ENCODE assay signal across 9 mouse cellular contexts in the genomic region with DNA sequence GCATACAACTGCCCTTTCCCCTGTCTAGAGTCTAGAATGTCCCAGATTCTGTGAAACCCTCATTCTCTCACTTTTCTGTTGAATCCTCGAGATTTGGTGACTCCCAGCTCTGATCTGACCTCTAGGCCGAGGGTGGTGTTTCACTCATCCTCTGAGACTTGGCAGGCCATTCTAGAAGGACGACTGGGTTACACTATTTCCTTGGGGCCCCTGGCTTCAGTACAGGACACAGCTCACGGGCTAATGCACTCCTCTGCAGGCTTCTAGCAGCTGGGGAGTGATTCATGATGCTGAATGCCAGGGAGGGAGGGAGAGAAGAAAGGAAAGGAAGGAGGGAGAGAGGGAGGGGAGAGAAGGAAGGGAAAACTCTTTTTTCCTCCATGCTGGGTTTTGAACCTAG. TPM values are rescaled to one million over a fixed set of nuclear protein-coding genes. Genes with fewer than 3 reads are reported as not detected.
DNase-seq lines count a peak whose midpoint lies in the region; ATAC-seq lines count a peak whose summit lies in the region.
"Had no signal": no experiment of that assay in that cellular context is flagged by ENCODE, and none has a peak within 500 bp of the region (broad histone marks: within the 10 kb centered on the region; RNA-seq: fewer than 3 reads in every experiment).

No protein-coding gene starts in this region.

- H3K27ac ChIP-seq in forebrain, embryonic 14.5 days (ENCODE audit: low read depth, low read length), result peak overlapping the region; percentile 53
- H3K27ac ChIP-seq in intestine, embryonic 15.5 days, result peak overlapping the region; percentile 89

- H3K9me3 ChIP-seq in forebrain, embryonic 14.5 days (replicated peaks; ENCODE audit: control insufficient read depth, low read length), result no peaks in the 10 kb centered on the region
- H3K9me3 ChIP-seq in intestine, embryonic 15.5 days, result no peaks in the 10 kb centered on the region

- H3K9ac ChIP-seq in forebrain, embryonic 14.5 days (ENCODE audit: low read length), result no peak overlapping the region
- H3K9ac ChIP-seq in intestine, embryonic 15.5 days, result 0 out of 2 replicates have a peak overlapping the region, but pooled peaks have one; percentile 20

- peak; percentile 39 for DNase-seq in adrenal gland, adult 8-10 months
- no peak for DNase-seq in adrenal gland, postnatal 4 days (ENCODE audit: low spot score in 2 of 2)
- DNase-seq in 3134 (ENCODE audit: extremely low read depth, insufficient read length, low spot score), result peak; percentile 72
- no peak for DNase-seq in forebrain, embryonic 14.5 days (ENCODE audit: low spot score)
- DNase-seq in right cerebral cortex, postnatal 4 days, result no peak
- no peak for DNase-seq in urinary bladder, postnatal 36 days (ENCODE audit: low spot score in 2 of 2)
- DNase-seq in ovary, postnatal 10 days (ENCODE audit: low spot score), result no peak
- DNase-seq: B cell, adult 2 months had no signal

- WGBS in forebrain, embryonic 14.5 days, result 36% methylated on average over 4 of the region's 4 CpGs
- 17% methylated on average over 4 of the region's 4 CpGs for WGBS in intestine, embryonic 15.5 days

- no peak overlapping the region for H3K4me2 ChIP-seq in forebrain, embryonic 14.5 days (ENCODE audit: low read length)
- H3K4me2 ChIP-seq in intestine, embryonic 15.5 days (replicated peaks), result peak overlapping the region; percentile 46

- no peak for ATAC-seq in forebrain, embryonic 14.5 days
- peak; percentile 34 for ATAC-seq in intestine, embryonic 15.5 days

- peaks cover 5% of the 10 kb centered on the region for H3K4me1 ChIP-seq in forebrain, embryonic 14.5 days (ENCODE audit: control insufficient read depth, insufficient read depth, low read length)
- peaks cover 33% of the 10 kb centered on the region for H3K4me1 ChIP-seq in intestine, embryonic 15.5 days (replicated peaks)

- no peaks in the 10 kb centered on the region for H3K36me3 ChIP-seq in forebrain, embryonic 14.5 days (ENCODE audit: control insufficient read depth, insufficient read depth, low read length)
- no peaks in the 10 kb centered on the region for H3K36me3 ChIP-seq in intestine, embryonic 15.5 days

- no peaks in the 10 kb centered on the region for H3K27me3 ChIP-seq in forebrain, embryonic 14.5 days (replicated peaks; ENCODE audit: control insufficient read depth, insufficient read depth, low read length)
- no peaks in the 10 kb centered on the region for H3K27me3 ChIP-seq in intestine, embryonic 15.5 days (replicated peaks)

- no peak overlapping the region for H3K4me3 ChIP-seq in forebrain, embryonic 14.5 days (ENCODE audit: low read depth, low read length)
- no peak overlapping the region for H3K4me3 ChIP-seq in intestine, embryonic 15.5 days (replicated peaks)

RNA-seq across cellular contexts. Expression of gene Tex44, which starts 22.1 kb away (rescaled TPM):
- total RNA-seq in adrenal gland, adult 8-10 months (2022), result not detected
- total RNA-seq in adrenal gland, postnatal 4 days (2021), result not detected
- not detected in 2 replicates for polyA plus RNA-seq in forebrain, embryonic 14.5 days (2014; fragmentation: Nextera tagmentation; extraction: Ambion mirVana)
- not detected in 2 replicates for polyA plus RNA-seq in intestine, embryonic 15.5 days (2015; fragmentation: Nextera tagmentation; extraction: Ambion mirVana)

RNA-seq across cellular contexts. Expression of gene Nmur1, which starts 22.2 kb away (rescaled TPM):
- total RNA-seq in adrenal gland, adult 8-10 months (2022), result not detected
- total RNA-seq in adrenal gland, postnatal 4 days (2021), result not detected
- not detected in 2 replicates for polyA plus RNA-seq in forebrain, embryonic 14.5 days (2014; fragmentation: Nextera tagmentation; extraction: Ambion mirVana)
- 0.27 and 0.36 TPM in 2 replicates for polyA plus RNA-seq in intestine, embryonic 15.5 days (2015; fragmentation: Nextera tagmentation; extraction: Ambion mirVana)

Comparison
In these comparisons a context has a peak if more than half of its experiments do, and no peak if none do; other contexts are left out.
1. DNase-seq: peak in adrenal gland, adult 8-10 months (single experiment) and 3134 (single experiment); none in adrenal gland, postnatal 4 days (0 of 2), forebrain, embryonic 14.5 days (single experiment), right cerebral cortex, postnatal 4 days (single experiment), urinary bladder, postnatal 36 days (0 of 2) and ovary, postnatal 10 days (single experiment).